Mouse (Mus musculus) right cerebral cortex, adult 18-20 months (tissue): ENCODE measurements around the gene Mccc2.

Experiments
- DNase-seq: peaks from one replicate; pipeline ENCODE4 v3.0.0; 2022; ENCODE audit warnings: mixed read lengths

Mccc2 gene

GRCm38 (mm10) chr13:99938606-99939319 is 76.7 kb downstream of the Mccc2 start:
- DNase-seq, result no peak

GRCm38 (mm10) chr13:99937741-99938140 is 77.7 kb downstream of the Mccc2 start:
- DNase-seq, result no peak

DNA sequence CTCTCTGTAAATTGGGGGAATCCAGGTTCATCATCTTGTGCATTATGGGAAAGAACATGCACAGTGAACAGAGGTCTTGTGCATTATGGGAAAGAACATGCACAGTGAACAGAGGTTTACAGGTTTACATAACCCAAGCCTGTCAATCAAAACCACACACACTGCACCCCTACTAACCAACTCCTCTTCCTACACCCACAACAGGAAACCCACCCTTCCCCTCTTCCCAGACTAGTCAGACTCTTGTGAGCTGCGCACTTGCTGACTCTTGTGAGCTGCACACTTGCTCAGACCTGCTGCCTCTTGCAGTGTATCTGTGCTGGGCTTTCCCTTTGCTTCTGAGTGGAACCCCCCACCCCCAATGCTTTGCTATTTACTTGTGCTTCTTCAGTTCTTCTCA is 83.0 kb downstream of the Mccc2 start:
- no peak for DNase-seq

- no peak for DNase-seq
Observed at GRCm38 (mm10) chr13:99931502-99931901, 83.9 kb downstream of the Mccc2 start.

DNA sequence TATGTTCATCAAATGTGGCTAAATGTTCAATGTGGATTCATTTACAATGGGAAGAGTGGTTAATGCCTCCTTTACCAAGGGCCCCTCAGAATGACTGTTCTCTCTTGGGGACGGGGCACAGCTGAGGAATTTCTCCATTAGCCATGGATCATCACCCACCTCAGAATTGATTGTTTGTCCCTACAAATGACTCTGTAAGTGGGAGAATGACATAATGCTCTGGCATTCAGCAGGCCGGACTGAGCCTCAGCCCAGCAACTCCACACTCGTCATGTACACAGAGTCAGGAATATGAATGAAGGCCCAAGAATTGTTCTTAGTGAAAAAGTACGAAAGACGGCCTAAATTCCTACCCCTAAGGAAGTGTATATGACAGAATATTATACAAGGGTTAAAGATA is 89.2 kb downstream of the Mccc2 start:
- no peak for DNase-seq

- no peak for DNase-seq
Observed at GRCm38 (mm10) chr13:99915632-99916031, 99.8 kb downstream of the Mccc2 start.

DNA sequence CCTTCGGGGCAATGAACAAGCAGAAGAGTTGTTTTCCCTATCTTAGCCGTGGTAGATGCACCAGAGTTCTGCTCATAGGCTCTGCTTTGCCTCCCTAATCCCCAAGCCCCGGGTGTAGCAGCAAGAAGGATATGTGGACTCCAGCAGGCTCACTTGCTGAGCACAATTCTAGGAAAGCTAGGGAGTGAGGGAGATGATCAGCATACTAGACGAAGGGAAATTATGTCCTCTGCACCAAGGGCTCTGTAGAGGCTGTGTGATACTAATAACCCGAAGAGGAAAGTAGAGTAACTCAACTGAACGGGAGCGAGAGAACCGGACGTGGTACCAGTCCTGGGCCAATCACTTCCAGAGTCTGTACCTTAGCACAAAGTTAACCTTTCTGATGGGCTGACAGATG is 114.5 kb downstream of the Mccc2 start, which contains the start of gene Cartpt:
Gene Cartpt (minus strand): TSS at position 127 of the 400 bp plus-strand sequence.
- DNase-seq, result no peak

GRCm38 (mm10) chr13:99900557-99900892 is 114.9 kb downstream of the Mccc2 start:
- peak; percentile 8 for DNase-seq

- peak; percentile 13 for DNase-seq
Observed at GRCm38 (mm10) chr13:99899670-99900556, 115.5 kb downstream of the Mccc2 start.

DNA sequence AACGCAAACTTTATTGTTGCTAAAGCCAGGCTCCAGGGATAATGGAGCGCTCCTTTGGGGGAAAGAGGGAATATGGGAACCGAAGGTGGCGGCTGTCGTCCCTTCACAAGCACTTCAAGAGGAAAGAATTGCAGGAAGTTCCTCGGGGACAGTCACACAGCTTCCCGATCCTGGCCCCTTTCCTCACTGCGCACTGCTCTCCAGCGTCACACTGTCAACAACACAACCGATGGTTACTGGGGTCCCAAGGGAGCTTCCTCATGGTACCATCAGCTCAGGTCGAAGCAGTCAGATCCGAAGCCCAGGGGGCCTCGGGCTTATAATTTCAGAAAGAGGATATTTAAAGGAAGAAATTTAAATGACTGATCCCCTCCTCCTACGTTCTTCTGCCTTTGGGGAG is 116.6 kb downstream of the Mccc2 start:
- no peak for DNase-seq
